ENCODE assay signal across 8 mouse cellular contexts in genomic region chr14:73098677-73099387, GRCm38 (mm10). TPM values are rescaled to one million over a fixed set of nuclear protein-coding genes. Genes with fewer than 3 reads are reported as not detected.
DNase-seq lines count a peak whose midpoint lies in the region; ATAC-seq lines count a peak whose summit lies in the region.

No protein-coding gene starts in this region.

- ATAC-seq in erythroid progenitor cell, adult 5-6 weeks (replicated peaks; ENCODE audit: low FRiP score, poor library complexity, severe bottlenecking) = no peak

- intact Hi-C loops in gastrocnemius, postnatal 14 days (cut with DNase I; ENCODE audit: low total_unique reads) = no loop called here

- peak; percentile 39 for DNase-seq in gastrocnemius, postnatal 10 days
- DNase-seq in gastrocnemius, postnatal 14 days = no peak
- peak; percentile 62 for DNase-seq in 3T3-L1 (ENCODE audit: low read depth, low spot score)
- peak; percentile 78 for DNase-seq in NIH3T3 (ENCODE audit: low read depth)
- peak; percentile 71 for DNase-seq in embryo, embryonic 11 days
- DNase-seq in kidney, postnatal 4 days = peak; percentile 67 to 71
- DNase-seq in naive thymus-derived CD4-positive, alpha-beta T cell, adult 2 months (ENCODE audit: low read depth) = peak; percentile 81

RNA-seq across cellular contexts. Expression of gene Rcbtb2, which starts 24.0 kb away (rescaled TPM):
- total RNA-seq in gastrocnemius, postnatal 10 days (2021) = 10 to 100 TPM; 26.1 to 28.9 TPM
- total RNA-seq in gastrocnemius, postnatal 14 days (2021) = 10 to 100 TPM; 17.7 to 23.4 TPM
- 4.2 and 11.5 TPM in 2 replicates for total RNA-seq in erythroid progenitor cell, adult 5-6 weeks (2015; ENCODE audit: low replicate concordance)
- total RNA-seq in erythroid progenitor cell, adult 5-6 weeks (2017; ENCODE audit: low replicate concordance) = 4.5 and 10.4 TPM in 2 replicates

RNA-seq across cellular contexts. Expression of gene Cysltr2, which starts 49.9 kb away (rescaled TPM):
- 1 to 10 TPM in 1 of 2 experiments, not detected in 1; 1.1 TPM for total RNA-seq in gastrocnemius, postnatal 10 days (2021)
- total RNA-seq in gastrocnemius, postnatal 14 days (2021) = not detected
- 0.72 TPM in 1 of 2 replicates, not detected in the other for total RNA-seq in erythroid progenitor cell, adult 5-6 weeks (2015; ENCODE audit: low replicate concordance)
- total RNA-seq in erythroid progenitor cell, adult 5-6 weeks (2017; ENCODE audit: low replicate concordance) = 2.3 TPM in 1 of 2 replicates, not detected in the other
